Mouse (Mus musculus): ENCODE measurements at regions not wholly inside any gene's neighbourhood (a gene's known extent, or its start where the extent isn't known, plus 50 kb on each side); places are given as distances from the start of the nearest gene placed in this dataset.

- ATAC-seq (ENCODE audit: low read depth) = peak; percentile 81
- no peak overlapping the region for H3K27ac ChIP-seq (ENCODE audit: low read length)
- no peak overlapping the region for H3K9ac ChIP-seq (ENCODE audit: low read length)
- H3K27me3 ChIP-seq (ENCODE audit: control insufficient read depth, insufficient read depth, low read depth, low read length) = no peaks in the 10 kb centered on the region
- no peaks in the 10 kb centered on the region for H3K36me3 ChIP-seq (ENCODE audit: control insufficient read depth, insufficient read depth, low read length)
- H3K4me1 ChIP-seq (replicated peaks; ENCODE audit: control insufficient read depth, insufficient read depth, low read length) = no peaks in the 10 kb centered on the region; the same call in 1 of the 2 replicates
- 36% methylated on average over 6 of the region's 6 CpGs for WGBS
- no peaks in the 10 kb centered on the region for H3K9me3 ChIP-seq (ENCODE audit: control insufficient read depth, low read length)
- H3K4me2 ChIP-seq (ENCODE audit: low read depth, low read length) = no peak overlapping the region
- no peak overlapping the region for H3K4me3 ChIP-seq (ENCODE audit: low read length)
Observed at GRCm38 (mm10) chr2:75559920-75560319, 99.1 kb upstream of the Hnrnpa3 start.

- no peak overlapping the region for H3K4me3 ChIP-seq (ENCODE audit: low read length)
- no peaks in the 10 kb centered on the region for H3K9me3 ChIP-seq (ENCODE audit: control insufficient read depth, low read length)
- no peak overlapping the region for H3K4me2 ChIP-seq (ENCODE audit: low read depth, low read length)
- no peak overlapping the region for H3K27ac ChIP-seq (ENCODE audit: low read length)
- no peak; the same call in 1 of the 2 replicates for ATAC-seq (ENCODE audit: low read depth)
- no peaks in the 10 kb centered on the region for H3K27me3 ChIP-seq (ENCODE audit: control insufficient read depth, insufficient read depth, low read depth, low read length)
- WGBS = 51% methylated on average over 9 of the region's 9 CpGs
- H3K9ac ChIP-seq (ENCODE audit: low read length) = no peak overlapping the region
- no peaks in the 10 kb centered on the region for H3K4me1 ChIP-seq (replicated peaks; ENCODE audit: control insufficient read depth, insufficient read depth, low read length)
- H3K36me3 ChIP-seq (ENCODE audit: control insufficient read depth, insufficient read depth, low read length) = no peaks in the 10 kb centered on the region
Observed at GRCm38 (mm10) chr2:75563253-75563913, 95.7 kb upstream of the Hnrnpa3 start.

GRCm38 (mm10) chr2:75564809-75565208 lies 94.3 kb upstream of the Hnrnpa3 start:
- Histone ChIP-seq H3K4me3 (ENCODE audit: low read length) (no peak overlapping the region), H3K27me3 (ENCODE audit: control insufficient read depth, insufficient read depth, low read depth, low read length) (no peaks in the 10 kb centered on the region), H3K9ac (ENCODE audit: low read length) (no peak overlapping the region), H3K4me2 (ENCODE audit: low read depth, low read length) (no peak overlapping the region), H3K36me3 (ENCODE audit: control insufficient read depth, insufficient read depth, low read length) (no peaks in the 10 kb centered on the region), H3K9me3 (ENCODE audit: control insufficient read depth, low read length) (no peaks in the 10 kb centered on the region), H3K27ac (ENCODE audit: low read length) (no peak overlapping the region), H3K4me1 (replicated peaks; ENCODE audit: control insufficient read depth, insufficient read depth, low read length) (no peaks in the 10 kb centered on the region)
- ATAC-seq (ENCODE audit: low read depth) = no peak
- 80% methylated on average over 5 of the region's 5 CpGs for WGBS

DNA sequence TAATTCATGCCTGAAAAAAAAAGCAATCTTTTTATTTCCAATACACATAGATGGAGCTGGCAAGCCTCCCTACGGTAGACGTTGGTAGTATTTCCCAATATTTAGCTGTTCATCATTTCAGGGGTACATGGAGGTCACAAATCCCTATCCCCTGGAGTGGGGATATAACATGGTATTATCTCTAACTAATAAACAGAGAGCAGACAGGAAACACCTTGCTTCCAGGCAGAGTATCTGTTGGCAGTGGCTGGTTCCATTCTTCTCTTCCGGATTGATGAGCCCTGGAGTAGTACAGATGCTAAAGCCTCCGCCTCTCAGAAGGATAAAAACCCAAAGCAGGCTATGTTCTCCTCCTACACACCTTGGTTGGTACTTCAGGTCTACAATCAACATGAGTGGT lies 91.9 kb upstream of the Hnrnpa3 start:
- 55% methylated on average over 4 of the region's 4 CpGs for WGBS
- Histone ChIP-seq H3K4me1 (replicated peaks; ENCODE audit: control insufficient read depth, insufficient read depth, low read length) (no peaks in the 10 kb centered on the region), H3K4me2 (ENCODE audit: low read depth, low read length) (no peak overlapping the region), H3K9me3 (ENCODE audit: control insufficient read depth, low read length) (no peaks in the 10 kb centered on the region), H3K36me3 (ENCODE audit: control insufficient read depth, insufficient read depth, low read length) (no peaks in the 10 kb centered on the region), H3K9ac (ENCODE audit: low read length) (no peak overlapping the region), H3K27ac (ENCODE audit: low read length) (no peak overlapping the region), H3K4me3 (ENCODE audit: low read length) (no peak overlapping the region), H3K27me3 (ENCODE audit: control insufficient read depth, insufficient read depth, low read depth, low read length) (no peaks in the 10 kb centered on the region)
- ATAC-seq (ENCODE audit: low read depth) = no peak

DNA sequence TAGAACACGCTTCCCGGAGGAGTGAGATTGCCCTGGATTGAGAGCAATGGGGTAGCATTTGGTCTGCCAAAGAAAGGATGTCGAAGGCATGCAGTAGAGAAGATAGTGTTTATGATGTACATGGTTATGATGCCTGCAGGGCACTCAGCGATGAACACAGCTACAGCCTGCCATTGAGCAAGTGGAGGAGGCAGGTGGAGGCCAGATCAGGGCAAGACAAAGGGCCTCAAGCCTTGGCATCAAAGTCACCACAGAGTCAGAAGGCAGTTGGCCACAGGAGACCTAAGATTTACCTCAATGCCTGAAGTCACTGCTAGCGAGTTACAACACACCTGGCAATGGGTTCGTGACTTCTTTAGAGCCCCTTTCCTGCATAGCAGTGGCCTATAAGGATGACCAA lies 89.3 kb upstream of the Hnrnpa3 start:
- no peak overlapping the region for H3K4me2 ChIP-seq (ENCODE audit: low read depth, low read length)
- no peak for ATAC-seq (ENCODE audit: low read depth)
- no peaks in the 10 kb centered on the region for H3K27me3 ChIP-seq (ENCODE audit: control insufficient read depth, insufficient read depth, low read depth, low read length)
- no peaks in the 10 kb centered on the region for H3K36me3 ChIP-seq (ENCODE audit: control insufficient read depth, insufficient read depth, low read length)
- H3K4me3 ChIP-seq (ENCODE audit: low read length) = no peak overlapping the region
- no peaks in the 10 kb centered on the region for H3K9me3 ChIP-seq (ENCODE audit: control insufficient read depth, low read length)
- no peak overlapping the region for H3K27ac ChIP-seq (ENCODE audit: low read length)
- H3K9ac ChIP-seq (ENCODE audit: low read length) = no peak overlapping the region
- 82% methylated on average over 6 of the region's 6 CpGs for WGBS
- no peaks in the 10 kb centered on the region for H3K4me1 ChIP-seq (replicated peaks; ENCODE audit: control insufficient read depth, insufficient read depth, low read length)

- Histone ChIP-seq H3K4me2 (ENCODE audit: low read depth, low read length) (no peak overlapping the region), H3K36me3 (ENCODE audit: control insufficient read depth, insufficient read depth, low read length) (no peaks in the 10 kb centered on the region), H3K4me3 (ENCODE audit: low read length) (no peak overlapping the region), H3K9ac (ENCODE audit: low read length) (no peak overlapping the region), H3K27me3 (ENCODE audit: control insufficient read depth, insufficient read depth, low read depth, low read length) (no peaks in the 10 kb centered on the region), H3K9me3 (ENCODE audit: control insufficient read depth, low read length) (no peaks in the 10 kb centered on the region), H3K4me1 (replicated peaks; ENCODE audit: control insufficient read depth, insufficient read depth, low read length) (no peaks in the 10 kb centered on the region), H3K27ac (ENCODE audit: low read length) (no peak overlapping the region)
- no peak for ATAC-seq (ENCODE audit: low read depth)
- WGBS = 47% methylated on average over 2 of the region's 2 CpGs
Observed at GRCm38 (mm10) chr2:75570246-75570645, 88.8 kb upstream of the Hnrnpa3 start.

GRCm38 (mm10) chr2:75584975-75585374 lies 74.1 kb upstream of the Hnrnpa3 start:
- ATAC-seq (ENCODE audit: low read depth) = peak; percentile 88

DNA sequence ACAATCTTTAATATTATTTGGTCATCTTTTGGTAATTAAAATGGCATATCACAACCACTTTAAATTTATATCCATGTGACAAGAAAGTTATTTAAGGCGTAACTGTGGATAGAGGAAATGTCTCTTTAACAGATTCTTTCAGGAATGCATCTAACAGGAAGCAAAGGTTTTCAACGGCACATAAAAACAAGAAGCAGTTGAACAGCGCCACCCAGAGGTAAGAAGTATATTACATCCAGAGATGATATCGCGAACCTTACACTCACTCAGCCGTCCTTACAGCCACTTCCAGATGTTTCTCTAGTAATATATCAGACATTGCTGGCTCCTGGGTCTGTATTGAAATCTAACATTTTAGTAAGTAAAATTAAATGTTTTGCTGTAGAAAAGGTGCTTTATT lies 70.5 kb upstream of the Hnrnpa3 start:
- no peak for ATAC-seq (ENCODE audit: low read depth)
- Histone ChIP-seq H3K27ac (ENCODE audit: low read length) (no peak overlapping the region), H3K4me2 (ENCODE audit: low read depth, low read length) (no peak overlapping the region), H3K4me3 (ENCODE audit: low read length) (no peak overlapping the region), H3K9ac (ENCODE audit: low read length) (no peak overlapping the region), H3K27me3 (ENCODE audit: control insufficient read depth, insufficient read depth, low read depth, low read length) (peaks cover 28% of the 10 kb centered on the region), H3K4me1 (replicated peaks; ENCODE audit: control insufficient read depth, insufficient read depth, low read length) (peaks cover 10% of the 10 kb centered on the region; the same call in 1 of the 2 replicates), H3K36me3 (ENCODE audit: control insufficient read depth, insufficient read depth, low read length) (no peaks in the 10 kb centered on the region), H3K9me3 (ENCODE audit: control insufficient read depth, low read length) (no peaks in the 10 kb centered on the region)
- WGBS = 3% methylated on average over 6 of the region's 6 CpGs

More at GRCm38 (mm10) chr2:75584975-75585374, 74.1 kb upstream of the Hnrnpa3 start:
- peak overlapping the region; percentile 74 for H3K4me2 ChIP-seq (ENCODE audit: low read depth, low read length)
- H3K36me3 ChIP-seq (ENCODE audit: control insufficient read depth, insufficient read depth, low read length) = no peaks in the 10 kb centered on the region
- no peaks in the 10 kb centered on the region for H3K9me3 ChIP-seq (ENCODE audit: control insufficient read depth, low read length)
- peaks cover 7% of the 10 kb centered on the region; the same call in 1 of the 2 replicates for H3K4me1 ChIP-seq (replicated peaks; ENCODE audit: control insufficient read depth, insufficient read depth, low read length)
- H3K27ac ChIP-seq (ENCODE audit: low read length) = no peak overlapping the region
- under 1% methylated on average over 16 of the region's 16 CpGs for WGBS
- H3K9ac ChIP-seq (ENCODE audit: low read length) = peak overlapping the region; percentile 54
- H3K27me3 ChIP-seq (ENCODE audit: control insufficient read depth, insufficient read depth, low read depth, low read length) = peaks cover 9% of the 10 kb centered on the region
- peak overlapping the region; percentile 45 for H3K4me3 ChIP-seq (ENCODE audit: low read length)

DNA sequence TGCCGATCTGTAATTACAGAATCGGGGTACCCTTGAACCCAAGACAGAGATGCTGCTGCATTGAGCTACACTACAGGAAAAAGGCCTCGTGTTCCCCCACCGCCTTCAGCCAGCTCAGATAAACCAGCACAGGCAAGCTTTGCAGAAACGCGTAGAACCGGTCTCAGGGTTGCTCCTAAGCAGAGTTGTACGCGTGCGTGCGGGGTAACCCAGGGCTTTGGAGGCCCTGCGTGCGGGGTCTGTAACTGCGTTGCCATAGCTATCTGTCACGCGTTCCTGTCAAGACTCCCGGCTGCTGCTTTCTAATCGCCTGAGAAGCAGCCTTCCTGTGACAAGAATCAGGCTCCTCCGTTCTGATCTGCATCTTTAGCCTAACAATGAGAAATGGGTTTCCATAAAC lies 69.6 kb upstream of the Hnrnpa3 start:
- no peak for ATAC-seq (ENCODE audit: low read depth)
- H3K9ac ChIP-seq (ENCODE audit: low read length) = peak overlapping the region; percentile 41; the same call in 1 of the 2 replicates

More for the DNA sequence above, 69.6 kb upstream of the Hnrnpa3 start:
- no peaks in the 10 kb centered on the region for H3K9me3 ChIP-seq (ENCODE audit: control insufficient read depth, low read length)
- H3K4me1 ChIP-seq (replicated peaks; ENCODE audit: control insufficient read depth, insufficient read depth, low read length) = peaks cover 10% of the 10 kb centered on the region; the same call in 1 of the 2 replicates
- peak overlapping the region; percentile 46 for H3K4me2 ChIP-seq (ENCODE audit: low read depth, low read length)
- H3K4me3 ChIP-seq (ENCODE audit: low read length) = peak overlapping the region; percentile 19
- H3K27me3 ChIP-seq (ENCODE audit: control insufficient read depth, insufficient read depth, low read depth, low read length) = peaks cover 28% of the 10 kb centered on the region
- WGBS = 8% methylated on average over 19 of the region's 19 CpGs
- no peak overlapping the region for H3K27ac ChIP-seq (ENCODE audit: low read length)
- no peaks in the 10 kb centered on the region for H3K36me3 ChIP-seq (ENCODE audit: control insufficient read depth, insufficient read depth, low read length)

Measured in lung, embryonic 16.5 days (tissue).